Mouse (Mus musculus) frontal cortex, postnatal 36 days (tissue): ENCODE data around the gene Hcn2.
"Not testable (repeated sequence)": the region's sequence is repeated elsewhere in the genome, so short reads cannot be mapped to it uniquely, and the experiment has no call there.

Experiments used
- DNase-seq, 2 experiments: peaks; one replicate each; pipeline ENCODE4 v3.0.0; 2022; ENCODE audit warnings: low spot score in 2 of 2

The Hcn2 gene

GRCm38 (mm10) chr10:79743650-79744365 is 27.4 kb downstream of the Hcn2 start:
- no peak for DNase-seq

- no peak for DNase-seq
Observed at GRCm38 (mm10) chr10:79745411-79745810, 29.0 kb downstream of the Hcn2 start.

GRCm38 (mm10) chr10:79745898-79746773 is 29.7 kb downstream of the Hcn2 start, which contains the start of gene Polrmt:
Polrmt (minus strand) TSS chr10:79746581.
- DNase-seq = peak; percentile 92 to 98

- no peak for DNase-seq
Observed at GRCm38 (mm10) chr10:79746774-79747151, 30.3 kb downstream of the Hcn2 start.

GRCm38 (mm10) chr10:79748496-79748895 is 32.1 kb downstream of the Hcn2 start:
- DNase-seq = no peak

GRCm38 (mm10) chr10:79754856-79755516 is 38.6 kb downstream of the Hcn2 start, which contains the start of gene Fgf22:
Fgf22 (plus strand) TSS chr10:79755076.
- peak; percentile 61 to 81 for DNase-seq

- DNase-seq = no peak
Observed at GRCm38 (mm10) chr10:79755854-79756253, 39.4 kb downstream of the Hcn2 start.

GRCm38 (mm10) chr10:79756660-79757059 is 40.2 kb downstream of the Hcn2 start:
- no peak for DNase-seq

- DNase-seq = not testable (repeated sequence)
Observed at GRCm38 (mm10) chr10:79759675-79760074, 43.2 kb downstream of the Hcn2 start.

GRCm38 (mm10) chr10:79760603-79761143 is 44.2 kb downstream of the Hcn2 start:
- no peak for DNase-seq

GRCm38 (mm10) chr10:79762875-79763274 is 46.4 kb downstream of the Hcn2 start:
- no peak for DNase-seq

- no peak for DNase-seq
Observed at GRCm38 (mm10) chr10:79764234-79764633, 47.8 kb downstream of the Hcn2 start.

GRCm38 (mm10) chr10:79765228-79765745 is 48.9 kb downstream of the Hcn2 start:
- no peak for DNase-seq

- no peak for DNase-seq
Observed at GRCm38 (mm10) chr10:79766001-79766507, 49.6 kb downstream of the Hcn2 start.

GRCm38 (mm10) chr10:79766508-79767325 is 50.3 kb downstream of the Hcn2 start, which contains the start of gene Rnf126:
Rnf126 (minus strand) TSS chr10:79766952.
- peak; percentile 99 to 100 for DNase-seq

GRCm38 (mm10) chr10:79767372-79768244 is 51.2 kb downstream of the Hcn2 start:
- peak; percentile 93 to 97 for DNase-seq

- DNase-seq = peak; percentile 72 to 80
Observed at GRCm38 (mm10) chr10:79768400-79768799, 52.0 kb downstream of the Hcn2 start.

GRCm38 (mm10) chr10:79769329-79769728 is 52.9 kb downstream of the Hcn2 start:
- no peak for DNase-seq

- no peak for DNase-seq
Observed at GRCm38 (mm10) chr10:79772320-79772719, 55.9 kb downstream of the Hcn2 start.
